Mouse (Mus musculus) megakaryocyte, embryonic 14.5 days (primary cell): ENCODE results near the gene Emid1. TPM values are rescaled to one million over a fixed set of nuclear protein-coding genes. Genes with fewer than 3 reads are reported as not detected.

Experiments used
- H3K27me3 ChIP-seq: replicated peaks from 2 replicates; pipeline ENCODE3; 2012; ENCODE audit warnings: inconsistent platforms
- H3K36me3 ChIP-seq: replicated peaks from 2 replicates; pipeline ENCODE3; 2012; ENCODE audit warnings: low read length, inconsistent platforms, mixed read lengths
- H3K4me1 ChIP-seq: 2 replicates; pipeline ENCODE4 v1.6.1; 2012; ENCODE audit warnings: inconsistent platforms
- H3K4me3 ChIP-seq: replicated peaks from 2 replicates; pipeline ENCODE3; 2012; ENCODE audit warnings: moderate library complexity, mild to moderate bottlenecking, inconsistent platforms
- H3K9me3 ChIP-seq: 2 replicates; pipeline ENCODE4 v1.6.1; 2012; ENCODE audit warnings: inconsistent platforms
- FLI1 ChIP-seq: IDR thresholded peaks from 2 replicates; pipeline ENCODE4 v1.6.1; 2012; ENCODE audit warnings: low read length, inconsistent platforms, mixed read lengths
- GATA1 ChIP-seq: IDR thresholded peaks from 3 replicates; pipeline ENCODE4 v1.6.1; 2012; ENCODE audit warnings: mixed read lengths, low read length, inconsistent platforms, borderline replicate concordance
- polyA plus RNA-seq: library from polyadenylated mRNA; stranded (reverse); fragments of >175 nt; gene quantifications from 2 replicates; pipeline ENCODE4 v1.2.3, GENCODE M21; 2012; ENCODE audit warnings: low replicate concordance; ENCODE audit not compliant: insufficient read depth

The Emid1 gene
- polyA plus RNA-seq, 1 experiment = 18.6 TPM

- H3K27me3 ChIP-seq = peaks cover 72% of the 10 kb centered on the region
- peaks cover 34% of the 10 kb centered on the region for H3K4me1 ChIP-seq
- H3K9me3 ChIP-seq = no peaks in the 10 kb centered on the region
- TF ChIP-seq GATA1 (no peak), FLI1 (no peak)
- no peak overlapping the region for H3K4me3 ChIP-seq
- H3K36me3 ChIP-seq = no peaks in the 10 kb centered on the region
Observed at GRCm38 (mm10) chr11:5145600-5145999, 6.5 kb downstream of the Emid1 start.

GRCm38 (mm10) chr11:5141965-5142364, 10.1 kb downstream of the Emid1 start:
- H3K4me1 ChIP-seq = peaks cover 22% of the 10 kb centered on the region
- no peaks in the 10 kb centered on the region for H3K9me3 ChIP-seq
- TF ChIP-seq GATA1 (no peak), FLI1 (no peak)
- H3K4me3 ChIP-seq = no peak overlapping the region
- peaks cover 71% of the 10 kb centered on the region for H3K27me3 ChIP-seq
- no peaks in the 10 kb centered on the region for H3K36me3 ChIP-seq

- no peak overlapping the region for H3K4me3 ChIP-seq
- peaks cover 76% of the 10 kb centered on the region for H3K27me3 ChIP-seq
- H3K9me3 ChIP-seq = no peaks in the 10 kb centered on the region
- TF ChIP-seq FLI1 (no peak), GATA1 (no peak)
- peaks cover 22% of the 10 kb centered on the region for H3K4me1 ChIP-seq
- H3K36me3 ChIP-seq = no peaks in the 10 kb centered on the region
Observed at GRCm38 (mm10) chr11:5141252-5141651, 10.8 kb downstream of the Emid1 start.

- TF ChIP-seq FLI1 (no peak), GATA1 (no peak)
- Histone ChIP-seq H3K9me3 (no peaks in the 10 kb centered on the region), H3K27me3 (peaks cover 77% of the 10 kb centered on the region), H3K4me1 (peaks cover 18% of the 10 kb centered on the region), H3K36me3 (no peaks in the 10 kb centered on the region), H3K4me3 (peak overlapping the region; percentile 62)
Observed at GRCm38 (mm10) chr11:5140619-5141018, 11.4 kb downstream of the Emid1 start.

GRCm38 (mm10) chr11:5139372-5139771, 12.7 kb downstream of the Emid1 start:
- Histone ChIP-seq H3K27me3 (peaks cover 82% of the 10 kb centered on the region), H3K9me3 (no peaks in the 10 kb centered on the region), H3K4me1 (peaks cover 18% of the 10 kb centered on the region), H3K36me3 (no peaks in the 10 kb centered on the region), H3K4me3 (no peak overlapping the region)
- TF ChIP-seq GATA1 (no peak), FLI1 (no peak)

GRCm38 (mm10) chr11:5138642-5139041, 13.4 kb downstream of the Emid1 start:
- Histone ChIP-seq H3K4me1 (peaks cover 18% of the 10 kb centered on the region), H3K27me3 (peaks cover 80% of the 10 kb centered on the region), H3K4me3 (no peak overlapping the region), H3K9me3 (no peaks in the 10 kb centered on the region), H3K36me3 (no peaks in the 10 kb centered on the region)
- TF ChIP-seq GATA1 (no peak), FLI1 (no peak)

GRCm38 (mm10) chr11:5135914-5136313, 16.1 kb downstream of the Emid1 start:
- Histone ChIP-seq H3K36me3 (no peaks in the 10 kb centered on the region), H3K27me3 (peaks cover 73% of the 10 kb centered on the region), H3K4me1 (peaks cover 13% of the 10 kb centered on the region), H3K9me3 (no peaks in the 10 kb centered on the region), H3K4me3 (no peak overlapping the region)
- no peak for TF ChIP-seq FLI1
- no peak for TF ChIP-seq GATA1

GRCm38 (mm10) chr11:5132751-5133150, 19.3 kb downstream of the Emid1 start:
- Histone ChIP-seq H3K4me3 (no peak overlapping the region), H3K9me3 (no peaks in the 10 kb centered on the region), H3K27me3 (peaks cover 76% of the 10 kb centered on the region), H3K4me1 (no peaks in the 10 kb centered on the region; the same call in none of the 2 replicates), H3K36me3 (no peaks in the 10 kb centered on the region)
- TF ChIP-seq GATA1 = no peak
- TF ChIP-seq FLI1 = no peak

GRCm38 (mm10) chr11:5130111-5130665, 21.9 kb downstream of the Emid1 start:
- Histone ChIP-seq H3K9me3 (no peaks in the 10 kb centered on the region), H3K36me3 (no peaks in the 10 kb centered on the region), H3K4me1 (no peaks in the 10 kb centered on the region; the same call in none of the 2 replicates), H3K4me3 (no peak overlapping the region), H3K27me3 (peaks cover 60% of the 10 kb centered on the region)
- TF ChIP-seq GATA1 (no peak), FLI1 (no peak)

GRCm38 (mm10) chr11:5129035-5129480, 23.0 kb downstream of the Emid1 start:
- Histone ChIP-seq H3K27me3 (peaks cover 53% of the 10 kb centered on the region), H3K9me3 (peaks cover under 1% of the 10 kb centered on the region), H3K36me3 (no peaks in the 10 kb centered on the region), H3K4me3 (no peak overlapping the region), H3K4me1 (no peaks in the 10 kb centered on the region; the same call in none of the 2 replicates)
- no peak for TF ChIP-seq FLI1
- TF ChIP-seq GATA1 = no peak
